Mouse (Mus musculus): ENCODE measurements around the gene Ogdhl. TPM values are rescaled to one million over a fixed set of nuclear protein-coding genes. Genes with fewer than 3 reads are reported as not detected.
A peak's percentile ranks its signal among the peaks of the same experiment; 100 is the strongest.

The Ogdhl gene
- total and polyA plus RNA-seq, 2 experiments from 2014 or later: 6.5 to 13.1 TPM

GRCm38 (mm10) chr14:32364359-32364758 is 42.5 kb downstream of the Ogdhl start:
- Histone ChIP-seq H3K27me3 (ENCODE audit: control insufficient read depth, insufficient read depth, low read length) (no peaks in the 10 kb centered on the region), H3K27ac (ENCODE audit: low read depth) (no peak overlapping the region), H3K9me3 (replicated peaks; ENCODE audit: control insufficient read depth, low read length) (no peaks in the 10 kb centered on the region; the same call in 1 of the 2 replicates), H3K4me1 (ENCODE audit: control insufficient read depth, insufficient read depth) (no peaks in the 10 kb centered on the region), H3K9ac (replicated peaks; ENCODE audit: low read depth, low read length) (no peak overlapping the region), H3K4me3 (ENCODE audit: low read depth, low read length) (no peak overlapping the region), H3K36me3 (replicated peaks; ENCODE audit: control insufficient read depth, insufficient read depth, low read length) (no peaks in the 10 kb centered on the region), H3K4me2 (ENCODE audit: low read depth, low read length) (no peak overlapping the region)
- no peak for ATAC-seq (ENCODE audit: insufficient read depth, low read depth)
- 50% methylated on average over 7 of the region's 7 CpGs for WGBS
- TF ChIP-seq CTCF (IDR thresholded peaks at IDR 0.05; ENCODE audit: low read depth) (no peak), EP300 (IDR thresholded peaks at IDR 0.05; ENCODE audit: low read depth) (no peak)
- no peak for DNase-seq (ENCODE audit: low spot score)

- Histone ChIP-seq H3K27me3 (ENCODE audit: control insufficient read depth, insufficient read depth, low read length) (no peaks in the 10 kb centered on the region), H3K9ac (replicated peaks; ENCODE audit: low read depth, low read length) (no peak overlapping the region), H3K27ac (ENCODE audit: low read depth) (no peak overlapping the region), H3K4me1 (ENCODE audit: control insufficient read depth, insufficient read depth) (no peaks in the 10 kb centered on the region), H3K4me2 (ENCODE audit: low read depth, low read length) (no peak overlapping the region), H3K9me3 (replicated peaks; ENCODE audit: control insufficient read depth, low read length) (no peaks in the 10 kb centered on the region), H3K4me3 (ENCODE audit: low read depth, low read length) (no peak overlapping the region), H3K36me3 (replicated peaks; ENCODE audit: control insufficient read depth, insufficient read depth, low read length) (no peaks in the 10 kb centered on the region)
- ATAC-seq (ENCODE audit: insufficient read depth, low read depth) (no peak), DNase-seq (ENCODE audit: low spot score) (no peak)
- no peak for TF ChIP-seq EP300 (IDR thresholded peaks at IDR 0.05; ENCODE audit: low read depth)
- no peak for TF ChIP-seq CTCF (IDR thresholded peaks at IDR 0.05; ENCODE audit: low read depth)
- 51% methylated on average over 7 of the region's 7 CpGs for WGBS
Measured at GRCm38 (mm10) chr14:32369756-32370155, 47.9 kb downstream of the Ogdhl start.

- H3K4me3 ChIP-seq (ENCODE audit: low read depth, low read length): no peak overlapping the region
- H3K9ac ChIP-seq (replicated peaks; ENCODE audit: low read depth, low read length): no peak overlapping the region
- DNase-seq (ENCODE audit: low spot score) (no peak), ATAC-seq (ENCODE audit: insufficient read depth, low read depth) (no peak)
- no peaks in the 10 kb centered on the region for H3K9me3 ChIP-seq (replicated peaks; ENCODE audit: control insufficient read depth, low read length)
- H3K27ac ChIP-seq (ENCODE audit: low read depth): no peak overlapping the region
- no peak overlapping the region for H3K4me2 ChIP-seq (ENCODE audit: low read depth, low read length)
- H3K36me3 ChIP-seq (replicated peaks; ENCODE audit: control insufficient read depth, insufficient read depth, low read length): no peaks in the 10 kb centered on the region
- no peaks in the 10 kb centered on the region for H3K4me1 ChIP-seq (ENCODE audit: control insufficient read depth, insufficient read depth)
- no peaks in the 10 kb centered on the region for H3K27me3 ChIP-seq (ENCODE audit: control insufficient read depth, insufficient read depth, low read length)
- TF ChIP-seq EP300 (IDR thresholded peaks at IDR 0.05; ENCODE audit: low read depth): no peak
- no peak for TF ChIP-seq CTCF (IDR thresholded peaks at IDR 0.05; ENCODE audit: low read depth)
- WGBS: 89% methylated on average over 2 of the region's 2 CpGs
Measured at GRCm38 (mm10) chr14:32372510-32372909, 50.7 kb downstream of the Ogdhl start.

- WGBS: 26% methylated on average over 22 of the region's 22 CpGs
- Histone ChIP-seq H3K27ac (ENCODE audit: low read depth) (no peak overlapping the region), H3K4me3 (ENCODE audit: low read depth, low read length) (no peak overlapping the region), H3K4me2 (ENCODE audit: low read depth, low read length) (no peak overlapping the region), H3K4me1 (ENCODE audit: control insufficient read depth, insufficient read depth) (peaks cover 13% of the 10 kb centered on the region; the same call in 1 of the 2 replicates), H3K27me3 (ENCODE audit: control insufficient read depth, insufficient read depth, low read length) (peaks cover 20% of the 10 kb centered on the region), H3K9ac (replicated peaks; ENCODE audit: low read depth, low read length) (no peak overlapping the region), H3K9me3 (replicated peaks; ENCODE audit: control insufficient read depth, low read length) (no peaks in the 10 kb centered on the region), H3K36me3 (replicated peaks; ENCODE audit: control insufficient read depth, insufficient read depth, low read length) (no peaks in the 10 kb centered on the region)
- no peak for DNase-seq (ENCODE audit: low spot score)
- no peak for TF ChIP-seq EP300 (IDR thresholded peaks at IDR 0.05; ENCODE audit: low read depth)
- no peak for TF ChIP-seq CTCF (IDR thresholded peaks at IDR 0.05; ENCODE audit: low read depth)
- no peak for ATAC-seq (ENCODE audit: insufficient read depth, low read depth)
Measured at GRCm38 (mm10) chr14:32379395-32380098, 57.7 kb downstream of the Ogdhl start.

GRCm38 (mm10) chr14:32380099-32380480 is 58.3 kb downstream of the Ogdhl start:
- ATAC-seq (ENCODE audit: insufficient read depth, low read depth) (no peak), DNase-seq (ENCODE audit: low spot score) (no peak)
- Histone ChIP-seq H3K9ac (replicated peaks; ENCODE audit: low read depth, low read length) (no peak overlapping the region), H3K36me3 (replicated peaks; ENCODE audit: control insufficient read depth, insufficient read depth, low read length) (no peaks in the 10 kb centered on the region), H3K4me1 (ENCODE audit: control insufficient read depth, insufficient read depth) (peaks cover 13% of the 10 kb centered on the region; the same call in 1 of the 2 replicates), H3K27ac (ENCODE audit: low read depth) (no peak overlapping the region), H3K4me2 (ENCODE audit: low read depth, low read length) (no peak overlapping the region), H3K27me3 (ENCODE audit: control insufficient read depth, insufficient read depth, low read length) (peaks cover 20% of the 10 kb centered on the region), H3K9me3 (replicated peaks; ENCODE audit: control insufficient read depth, low read length) (no peaks in the 10 kb centered on the region), H3K4me3 (ENCODE audit: low read depth, low read length) (no peak overlapping the region)
- no peak for TF ChIP-seq CTCF (IDR thresholded peaks at IDR 0.05; ENCODE audit: low read depth)
- TF ChIP-seq EP300 (IDR thresholded peaks at IDR 0.05; ENCODE audit: low read depth): no peak
- 33% methylated on average over 3 of the region's 3 CpGs for WGBS

GRCm38 (mm10) chr14:32381066-32381465 is 59.2 kb downstream of the Ogdhl start:
- TF ChIP-seq CTCF (IDR thresholded peaks at IDR 0.05; ENCODE audit: low read depth) (no peak), EP300 (IDR thresholded peaks at IDR 0.05; ENCODE audit: low read depth) (no peak)
- no peak for ATAC-seq (ENCODE audit: insufficient read depth, low read depth)
- H3K36me3 ChIP-seq (replicated peaks; ENCODE audit: control insufficient read depth, insufficient read depth, low read length): no peaks in the 10 kb centered on the region
- peak overlapping the region; percentile 36 for H3K4me2 ChIP-seq (ENCODE audit: low read depth, low read length)
- H3K27ac ChIP-seq (ENCODE audit: low read depth): no peak overlapping the region
- no peak overlapping the region for H3K9ac ChIP-seq (replicated peaks; ENCODE audit: low read depth, low read length)
- H3K27me3 ChIP-seq (ENCODE audit: control insufficient read depth, insufficient read depth, low read length): peaks cover 20% of the 10 kb centered on the region
- no peak for DNase-seq (ENCODE audit: low spot score)
- H3K4me1 ChIP-seq (ENCODE audit: control insufficient read depth, insufficient read depth): peaks cover 13% of the 10 kb centered on the region; the same call in 1 of the 2 replicates
- WGBS: 17% methylated on average over 7 of the region's 7 CpGs
- H3K4me3 ChIP-seq (ENCODE audit: low read depth, low read length): no peak overlapping the region
- no peaks in the 10 kb centered on the region for H3K9me3 ChIP-seq (replicated peaks; ENCODE audit: control insufficient read depth, low read length)

Data from heart, postnatal 0 days (tissue).